Mouse (Mus musculus): ENCODE measurements around the gene Usp4. TPM values are rescaled to one million over a fixed set of nuclear protein-coding genes. Genes with fewer than 3 reads are reported as not detected.
A peak's percentile ranks its signal among the peaks of the same experiment; 100 is the strongest.

The Usp4 gene
- polyA plus RNA-seq, 1 experiment: 89.4 TPM

- Histone ChIP-seq H3K27me3 (ENCODE audit: control insufficient read depth, insufficient read depth, insufficient read length) (no peaks in the 10 kb centered on the region), H3K36me3 (ENCODE audit: control insufficient read depth, insufficient read depth) (peaks cover 20% of the 10 kb centered on the region), H3K4me3 (no peak overlapping the region), H3K4me2 (ENCODE audit: low read depth) (peak overlapping the region; percentile 94), H3ac (ENCODE audit: control insufficient read depth, insufficient read length) (no peak overlapping the region), H3K79me2 (ENCODE audit: control insufficient read depth, insufficient read depth) (peaks cover 12% of the 10 kb centered on the region)
- TF ChIP-seq REST (IDR thresholded peaks at IDR 0.05; ENCODE audit: insufficient read depth, insufficient read length): no peak
- TF ChIP-seq POLR2A (IDR thresholded peaks at IDR 0.05; ENCODE audit: insufficient read length, low read depth): no peak
- TF ChIP-seq POLR2AphosphoS2 (IDR thresholded peaks at IDR 0.05; ENCODE audit: insufficient read length, low read depth): no peak
- no peak for TF ChIP-seq MYOD1 (IDR thresholded peaks at IDR 0.05; ENCODE audit: control insufficient read depth in 1 of 3, insufficient read length in 2 of 3, low read depth in 2 of 3)
- no peak for TF ChIP-seq CEBPB (IDR thresholded peaks at IDR 0.05; ENCODE audit: insufficient read depth, poor library complexity, severe bottlenecking)
- TF ChIP-seq TCF3 (IDR thresholded peaks at IDR 0.05; ENCODE audit: insufficient read length, low read depth): no peak
- TF ChIP-seq TCF12 (IDR thresholded peaks at IDR 0.05; ENCODE audit: insufficient read depth, poor library complexity, severe bottlenecking): no peak
- no peak for TF ChIP-seq SRF (IDR thresholded peaks at IDR 0.05; ENCODE audit: control insufficient read depth, insufficient read length, low read depth)
- no peak for TF ChIP-seq MAX (IDR thresholded peaks at IDR 0.05; ENCODE audit: low read depth)
- TF ChIP-seq E2F4 (IDR thresholded peaks at IDR 0.05; ENCODE audit: insufficient read depth): no peak
- no peak for TF ChIP-seq USF1 (IDR thresholded peaks at IDR 0.05; ENCODE audit: low read depth)
- TF ChIP-seq MYOG (IDR thresholded peaks at IDR 0.05; ENCODE audit: control insufficient read depth in 1 of 3, insufficient read depth in 1 of 3, insufficient read length in 2 of 3, low read depth in 2 of 3): no peak
Observed at GRCm38 (mm10) chr9:108337848-108338550, 9.7 kb upstream of the Usp4 start.

GRCm38 (mm10) chr9:108338551-108338885 lies 9.1 kb upstream of the Usp4 start:
- TF ChIP-seq REST (IDR thresholded peaks at IDR 0.05; ENCODE audit: insufficient read depth, insufficient read length): no peak
- TF ChIP-seq MYOG (IDR thresholded peaks at IDR 0.05; ENCODE audit: control insufficient read depth in 1 of 3, insufficient read depth in 1 of 3, insufficient read length in 2 of 3, low read depth in 2 of 3): no peak
- no peak for TF ChIP-seq USF1 (IDR thresholded peaks at IDR 0.05; ENCODE audit: low read depth)
- no peak for TF ChIP-seq POLR2AphosphoS2 (IDR thresholded peaks at IDR 0.05; ENCODE audit: insufficient read length, low read depth)
- no peak for TF ChIP-seq POLR2A (IDR thresholded peaks at IDR 0.05; ENCODE audit: insufficient read length, low read depth)
- TF ChIP-seq MAX (IDR thresholded peaks at IDR 0.05; ENCODE audit: low read depth): no peak
- TF ChIP-seq SRF (IDR thresholded peaks at IDR 0.05; ENCODE audit: control insufficient read depth, insufficient read length, low read depth): no peak
- no peak for TF ChIP-seq E2F4 (IDR thresholded peaks at IDR 0.05; ENCODE audit: insufficient read depth)
- no peak for TF ChIP-seq TCF3 (IDR thresholded peaks at IDR 0.05; ENCODE audit: insufficient read length, low read depth)
- no peak for TF ChIP-seq MYOD1 (IDR thresholded peaks at IDR 0.05; ENCODE audit: control insufficient read depth in 1 of 3, insufficient read length in 2 of 3, low read depth in 2 of 3)
- TF ChIP-seq TCF12 (IDR thresholded peaks at IDR 0.05; ENCODE audit: insufficient read depth, poor library complexity, severe bottlenecking): no peak
- no peak for TF ChIP-seq CEBPB (IDR thresholded peaks at IDR 0.05; ENCODE audit: insufficient read depth, poor library complexity, severe bottlenecking)
- Histone ChIP-seq H3K4me2 (ENCODE audit: low read depth) (peak overlapping the region; percentile 94), H3K4me3 (peak overlapping the region; percentile 56), H3K36me3 (ENCODE audit: control insufficient read depth, insufficient read depth) (peaks cover 16% of the 10 kb centered on the region), H3K27me3 (ENCODE audit: control insufficient read depth, insufficient read depth, insufficient read length) (no peaks in the 10 kb centered on the region), H3ac (ENCODE audit: control insufficient read depth, insufficient read length) (peak overlapping the region; percentile 84), H3K79me2 (ENCODE audit: control insufficient read depth, insufficient read depth) (peaks cover 12% of the 10 kb centered on the region)

GRCm38 (mm10) chr9:108338886-108339781 lies 8.5 kb upstream of the Usp4 start, which contains the start of gene Gpx1:
Gene Gpx1 (plus strand): TSS chr9:108338903.
- TF ChIP-seq USF1 (IDR thresholded peaks at IDR 0.05; ENCODE audit: low read depth): peak; percentile 97
- peak; percentile 20 for TF ChIP-seq REST (IDR thresholded peaks at IDR 0.05; ENCODE audit: insufficient read depth, insufficient read length)
- TF ChIP-seq SRF (IDR thresholded peaks at IDR 0.05; ENCODE audit: control insufficient read depth, insufficient read length, low read depth): peak; percentile 50
- TF ChIP-seq E2F4 (IDR thresholded peaks at IDR 0.05; ENCODE audit: insufficient read depth): no peak
- TF ChIP-seq POLR2A (IDR thresholded peaks at IDR 0.05; ENCODE audit: insufficient read length, low read depth): peak; percentile 98
- no peak for TF ChIP-seq MYOD1 (IDR thresholded peaks at IDR 0.05; ENCODE audit: control insufficient read depth in 1 of 3, insufficient read length in 2 of 3, low read depth in 2 of 3)
- TF ChIP-seq POLR2AphosphoS2 (IDR thresholded peaks at IDR 0.05; ENCODE audit: insufficient read length, low read depth): peak; percentile 100
- Histone ChIP-seq H3K79me2 (ENCODE audit: control insufficient read depth, insufficient read depth) (peaks cover 12% of the 10 kb centered on the region), H3K4me3 (peak within 1 kb of the TSS; percentile 56), H3ac (ENCODE audit: control insufficient read depth, insufficient read length) (peak within 1 kb of the TSS; percentile 84), H3K27me3 (ENCODE audit: control insufficient read depth, insufficient read depth, insufficient read length) (no peaks in the 10 kb centered on the region), H3K4me2 (ENCODE audit: low read depth) (peak within 1 kb of the TSS; percentile 94), H3K36me3 (ENCODE audit: control insufficient read depth, insufficient read depth) (peaks cover 10% of the 10 kb centered on the region)

GRCm38 (mm10) chr9:108339886-108340257 lies 7.8 kb upstream of the Usp4 start:
- no peak for TF ChIP-seq MYOG (IDR thresholded peaks at IDR 0.05; ENCODE audit: control insufficient read depth in 1 of 3, insufficient read depth in 1 of 3, insufficient read length in 2 of 3, low read depth in 2 of 3)
- TF ChIP-seq POLR2A (IDR thresholded peaks at IDR 0.05; ENCODE audit: insufficient read length, low read depth): no peak
- no peak for TF ChIP-seq TCF12 (IDR thresholded peaks at IDR 0.05; ENCODE audit: insufficient read depth, poor library complexity, severe bottlenecking)
- TF ChIP-seq MAX (IDR thresholded peaks at IDR 0.05; ENCODE audit: low read depth): no peak
- no peak for TF ChIP-seq USF1 (IDR thresholded peaks at IDR 0.05; ENCODE audit: low read depth)
- no peak for TF ChIP-seq POLR2AphosphoS2 (IDR thresholded peaks at IDR 0.05; ENCODE audit: insufficient read length, low read depth)
- no peaks in the 10 kb centered on the region for H3K27me3 ChIP-seq (ENCODE audit: control insufficient read depth, insufficient read depth, insufficient read length)
- H3K36me3 ChIP-seq (ENCODE audit: control insufficient read depth, insufficient read depth): peaks cover 7% of the 10 kb centered on the region
- H3K4me2 ChIP-seq (ENCODE audit: low read depth): peak overlapping the region; percentile 94
- peak overlapping the region; percentile 84 for H3ac ChIP-seq (ENCODE audit: control insufficient read depth, insufficient read length)
- H3K4me3 ChIP-seq: peak overlapping the region; percentile 56
- peaks cover 12% of the 10 kb centered on the region for H3K79me2 ChIP-seq (ENCODE audit: control insufficient read depth, insufficient read depth)

Data from myocyte (in vitro differentiated cells).